Mouse (Mus musculus) G1E (cell line): ENCODE results near the gene Diras1. TPM values are rescaled to one million over a fixed set of nuclear protein-coding genes. Genes with fewer than 3 reads are reported as not detected.

Experiments used
- ATAC-seq: 2 replicates; pipeline ENCODE4 v1.8.0; 2016; ENCODE audit warnings: mild to moderate bottlenecking; ENCODE audit not compliant: insufficient number of reproducible peaks, poor library complexity, low FRiP score, severe bottlenecking; ENCODE audit errors: extremely low read depth
- DNase-seq: peaks from one replicate; pipeline ENCODE4 v3.0.0; 2012; ENCODE audit warnings: low spot score
- H3K27me3 ChIP-seq: 2 replicates; pipeline ENCODE4 v1.6.1; 2012; ENCODE audit warnings: mild to moderate bottlenecking, low read length, inconsistent platforms; ENCODE audit not compliant: insufficient read depth
- H3K36me3 ChIP-seq: replicated peaks from 2 replicates; pipeline ENCODE3; 2012; ENCODE audit warnings: mild to moderate bottlenecking, inconsistent platforms
- H3K4me1 ChIP-seq: 2 replicates; pipeline ENCODE4 v1.6.1; 2012; ENCODE audit warnings: low read depth, low read length, inconsistent platforms, mixed read lengths; ENCODE audit not compliant: insufficient read depth
- H3K4me3 ChIP-seq: 2 replicates; pipeline ENCODE4 v1.5.1; 2012; ENCODE audit warnings: low read depth, mild to moderate bottlenecking, inconsistent platforms, low read length, moderate library complexity, mixed read lengths
- H3K9me3 ChIP-seq: replicated peaks from 2 replicates; pipeline ENCODE4 v1.6.1; 2012; ENCODE audit warnings: inconsistent platforms
- CTCF ChIP-seq: IDR thresholded peaks from 2 replicates; pipeline ENCODE4 v1.5.1; 2012; ENCODE audit warnings: low read depth, low read length, inconsistent platforms, mixed read lengths
- GATA1 ChIP-seq: IDR thresholded peaks from 2 replicates; pipeline ENCODE4 v1.6.1; 2012; ENCODE audit warnings: borderline replicate concordance, low read length, inconsistent platforms, mixed read lengths
- GATA2 ChIP-seq: IDR thresholded peaks from 2 replicates; pipeline ENCODE4 v1.6.1; 2012; ENCODE audit warnings: low read depth, low read length, inconsistent platforms, borderline replicate concordance
- POLR2AphosphoS5 ChIP-seq: IDR thresholded peaks from 2 replicates; pipeline ENCODE4 v1.6.1; 2012; ENCODE audit warnings: low read depth, low read length, inconsistent platforms; ENCODE audit not compliant: insufficient replicate concordance
- TAL1 ChIP-seq: conservative IDR thresholded peaks from 2 replicates; pipeline ENCODE4 v1.6.1; 2012; ENCODE audit warnings: low read depth, low read length, inconsistent platforms, mixed read lengths
- polyA plus RNA-seq: library from polyadenylated mRNA; stranded (reverse); fragments of >175 nt; gene quantifications from 2 replicates; pipeline ENCODE4 v1.2.3, GENCODE M21; 2012
- total RNA-seq, 2 experiments: library from RNA; stranded (forward) in 1 of 2; stranded (reverse) in 1 of 2; fragments of 200-1000 nt in 1 of 2; fragments of >200 nt in 1 of 2; fragmentation: Nextera tagmentation in 1 of 2; gene quantifications; 2 replicates each; pipeline ENCODE4 v1.2.3; 2014 to 2017

Gene Diras1
- total and polyA plus RNA-seq, 3 experiments: 0.02 to 0.44 TPM; not detected in 1

GRCm38 (mm10) chr10:81024346-81024937 is 1.0 kb downstream of the Diras1 start:
- TF ChIP-seq POLR2AphosphoS5: no peak
- no peak for TF ChIP-seq CTCF
- no peak for TF ChIP-seq GATA2
- TF ChIP-seq GATA1: no peak
- TF ChIP-seq TAL1: no peak
- Histone ChIP-seq H3K9me3 (no peaks in the 10 kb centered on the region), H3K27me3 (peaks cover 58% of the 10 kb centered on the region), H3K4me3 (no peak overlapping the region), H3K4me1 (peaks cover 13% of the 10 kb centered on the region), H3K36me3 (no peaks in the 10 kb centered on the region)
- ATAC-seq (no peak), DNase-seq (no peak)

DNA sequence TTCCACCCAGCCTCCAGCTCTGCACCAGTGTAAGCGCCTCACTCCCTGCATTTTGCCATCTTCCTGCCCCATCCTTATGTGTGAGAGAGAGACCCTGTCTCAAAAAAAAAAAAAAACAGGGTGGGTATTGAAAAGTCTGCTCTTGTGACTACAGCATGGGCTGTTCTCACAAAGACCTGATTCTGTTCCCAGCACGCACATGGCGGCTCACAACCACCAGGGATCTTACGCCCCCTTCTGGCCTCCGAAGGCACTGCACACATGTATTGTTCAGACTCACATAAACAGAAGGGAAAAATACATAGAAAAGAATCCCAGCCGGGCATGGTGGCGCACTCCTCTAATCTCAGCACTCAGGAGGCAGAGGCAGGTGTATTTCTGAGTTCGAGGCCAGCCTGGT is 2.7 kb downstream of the Diras1 start:
- TF ChIP-seq TAL1 (no peak), CTCF (peak; percentile 22; the same call in 1 of the 2 replicates)
- H3K9me3 ChIP-seq: no peaks in the 10 kb centered on the region
- H3K36me3 ChIP-seq: no peaks in the 10 kb centered on the region
- no peak for ATAC-seq
- peaks cover 14% of the 10 kb centered on the region for H3K4me1 ChIP-seq
- DNase-seq: no peak
- H3K27me3 ChIP-seq: peaks cover 60% of the 10 kb centered on the region
- H3K4me3 ChIP-seq: no peak overlapping the region

DNA sequence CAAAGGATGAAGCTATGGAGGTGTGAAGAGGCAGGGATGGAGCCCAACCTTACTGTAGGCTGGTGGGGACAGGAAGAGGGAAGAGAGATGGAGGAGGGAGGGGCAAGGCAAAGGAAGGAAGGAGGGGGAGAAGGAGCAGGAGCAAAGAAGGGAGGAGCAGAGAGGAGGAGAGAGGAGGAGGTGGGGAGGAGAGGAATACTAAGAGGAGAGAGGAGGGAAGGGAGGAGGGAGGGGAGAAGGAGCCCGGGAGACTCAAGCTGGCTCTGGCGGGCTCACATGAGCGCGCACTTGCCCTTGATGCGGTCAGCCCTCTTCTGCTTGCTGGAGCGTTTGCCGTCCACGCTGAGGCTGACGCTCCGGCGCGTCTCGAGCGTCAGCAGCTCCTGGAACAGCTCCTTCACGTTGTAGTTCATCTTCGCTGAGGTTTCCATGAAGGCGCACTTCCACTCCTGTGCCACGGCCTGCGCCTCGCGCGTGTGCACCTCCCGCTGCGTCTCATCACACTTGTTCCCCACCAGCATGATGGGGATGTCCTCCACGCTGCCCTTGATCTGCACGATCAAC is 3.8 kb downstream of the Diras1 start:
- TF ChIP-seq GATA1 (no peak), CTCF (no peak), GATA2 (no peak), POLR2AphosphoS5 (no peak), TAL1 (no peak)
- Histone ChIP-seq H3K4me1 (peaks cover 10% of the 10 kb centered on the region), H3K27me3 (peaks cover 51% of the 10 kb centered on the region), H3K36me3 (no peaks in the 10 kb centered on the region), H3K4me3 (peak overlapping the region; percentile 20; the same call in 1 of the 2 replicates), H3K9me3 (no peaks in the 10 kb centered on the region)
- ATAC-seq: no peak
- no peak for DNase-seq

GRCm38 (mm10) chr10:81020207-81020606 is 5.3 kb downstream of the Diras1 start:
- DNase-seq: no peak
- Histone ChIP-seq H3K4me1 (peaks cover 14% of the 10 kb centered on the region), H3K36me3 (no peaks in the 10 kb centered on the region), H3K4me3 (no peak overlapping the region), H3K27me3 (peaks cover 38% of the 10 kb centered on the region), H3K9me3 (no peaks in the 10 kb centered on the region)
- TF ChIP-seq POLR2AphosphoS5: no peak
- TF ChIP-seq GATA2: no peak
- TF ChIP-seq GATA1: no peak
- no peak for TF ChIP-seq CTCF
- TF ChIP-seq TAL1: no peak
- no peak for ATAC-seq

GRCm38 (mm10) chr10:81019687-81020086 is 5.8 kb downstream of the Diras1 start:
- Histone ChIP-seq H3K36me3 (no peaks in the 10 kb centered on the region), H3K27me3 (peaks cover 34% of the 10 kb centered on the region), H3K4me1 (peaks cover 15% of the 10 kb centered on the region), H3K9me3 (no peaks in the 10 kb centered on the region), H3K4me3 (no peak overlapping the region)
- TF ChIP-seq CTCF: no peak
- TF ChIP-seq GATA1: no peak
- no peak for TF ChIP-seq POLR2AphosphoS5
- no peak for TF ChIP-seq TAL1
- TF ChIP-seq GATA2: no peak
- ATAC-seq (no peak), DNase-seq (no peak)

DNA sequence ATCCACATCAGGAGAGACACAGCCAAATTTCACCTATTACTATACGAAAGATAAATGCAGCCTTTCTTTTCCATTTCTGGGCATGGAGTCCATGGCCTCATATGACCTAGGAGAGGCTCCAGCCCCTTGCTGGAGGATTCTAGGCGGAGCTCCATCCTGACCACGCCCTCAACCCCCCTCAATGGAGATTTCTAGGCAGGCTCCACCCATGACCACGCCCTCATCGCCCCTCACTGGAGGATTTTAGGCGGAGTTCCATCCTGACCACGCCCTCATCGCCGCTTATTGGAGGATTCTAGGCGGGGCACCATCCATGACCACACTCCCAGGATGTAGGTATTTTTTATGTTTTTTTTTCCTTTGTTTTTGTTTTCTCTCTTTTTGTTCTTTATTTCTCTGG is 7.1 kb downstream of the Diras1 start:
- DNase-seq (no peak), ATAC-seq (no peak)
- H3K27me3 ChIP-seq: peaks cover 33% of the 10 kb centered on the region
- H3K9me3 ChIP-seq: no peaks in the 10 kb centered on the region
- TF ChIP-seq CTCF (no peak), GATA2 (no peak), TAL1 (no peak), GATA1 (no peak), POLR2AphosphoS5 (no peak)
- H3K36me3 ChIP-seq: no peaks in the 10 kb centered on the region
- peaks cover 24% of the 10 kb centered on the region for H3K4me1 ChIP-seq
- no peak overlapping the region for H3K4me3 ChIP-seq
